Mouse (Mus musculus) kidney, postnatal 0 days (tissue): ENCODE measurements around the gene Rxfp2. TPM values are rescaled to one million over a fixed set of nuclear protein-coding genes. Genes with fewer than 3 reads are reported as not detected.

Experiments used
- ATAC-seq: fragments of 200-750 bp; cut with Nextera tagmentation; replicated peaks from 2 replicates; pipeline ENCODE4 v1.8.0; 2017; ENCODE audit warnings: low read depth, moderate number of reproducible peaks, moderate TSS enrichment, moderate library complexity; ENCODE audit not compliant: low FRiP score
- DNase-seq: peaks from one replicate; pipeline ENCODE4 v3.0.0-alpha.2; 2016; ENCODE audit warnings: low spot score
- H3K27ac ChIP-seq: fragments of 300-500 bp; sonication (generic); 2 replicates; pipeline ENCODE4 v1.5.1; 2014; ENCODE audit warnings: mild to moderate bottlenecking
- H3K27me3 ChIP-seq: fragments of 300-500 bp; sonication (generic); 2 replicates; pipeline ENCODE4 v1.6.1; 2014; ENCODE audit warnings: low read length, mixed read lengths; ENCODE audit not compliant: insufficient read depth
- H3K36me3 ChIP-seq: fragments of 300-500 bp; sonication (generic); 2 replicates; pipeline ENCODE4 v1.6.1; 2014; ENCODE audit warnings: low read length, mixed read lengths; ENCODE audit not compliant: insufficient read depth
- H3K4me1 ChIP-seq: fragments of 300-500 bp; sonication (generic); replicated peaks from 2 replicates; pipeline ENCODE4 v1.6.1; 2014; ENCODE audit warnings: antibody characterized with exemption, low read length, mixed read lengths; ENCODE audit not compliant: insufficient read depth
- H3K4me2 ChIP-seq: fragments of 300-500 bp; sonication (generic); 2 replicates; pipeline ENCODE4 v1.6.1; 2014; ENCODE audit warnings: mild to moderate bottlenecking, low read length, moderate library complexity, mixed read lengths
- H3K4me3 ChIP-seq: fragments of 300-500 bp; sonication (generic); replicated peaks from 2 replicates; pipeline ENCODE4 v1.5.1; 2014; ENCODE audit warnings: low read depth, low read length
- H3K9ac ChIP-seq: fragments of 300-500 bp; sonication (generic); 2 replicates; pipeline ENCODE4 v1.6.1; 2014; ENCODE audit warnings: low read depth, low read length
- H3K9me3 ChIP-seq: fragments of 300-500 bp; sonication (generic); replicated peaks from 2 replicates; pipeline ENCODE4 v1.6.1; 2016; ENCODE audit warnings: low read length, inconsistent platforms, mixed read lengths
- CTCF ChIP-seq: IDR thresholded peaks from 2 replicates; pipeline ENCODE4 v1.5.1; 2016; ENCODE audit warnings: antibody characterized with exemption, low read depth, mild to moderate bottlenecking, moderate library complexity
- WGBS: fragments of 180-500 bp; shearing (Covaris S2); extraction: QIAGEN DNeasy Blood & Tissue Kit; methylation state at CpG from one replicate; pipeline ENCODE4 v1.1.7; 2014; 5-methylcytosine and 5-hydroxymethylcytosine counted together
- polyA plus RNA-seq: library from polyadenylated mRNA; unstranded; fragments of >200 nt; fragmentation: Nextera tagmentation; extraction: Ambion mirVana; gene quantifications from 2 replicates; pipeline ENCODE4 v1.2.1, GENCODE M21; 2015

The Rxfp2 gene
- polyA plus RNA-seq, 1 experiment from 2014 or later, result 0.46 TPM

GRCm38 (mm10) chr5:150120676-150121075 is 102.2 kb downstream of the Rxfp2 start:
- Histone ChIP-seq H3K4me1 (no peaks in the 10 kb centered on the region), H3K4me3 (no peak overlapping the region), H3K9me3 (no peaks in the 10 kb centered on the region; the same call in 1 of the 2 replicates), H3K27ac (no peak overlapping the region), H3K4me2 (no peak overlapping the region), H3K9ac (no peak overlapping the region), H3K27me3 (no peaks in the 10 kb centered on the region), H3K36me3 (no peaks in the 10 kb centered on the region)
- ATAC-seq (no peak), DNase-seq (no peak)
- WGBS, result 93% methylated on average over 8 of the region's 8 CpGs
- no peak for TF ChIP-seq CTCF

- no peaks in the 10 kb centered on the region for H3K36me3 ChIP-seq
- H3K27me3 ChIP-seq, result no peaks in the 10 kb centered on the region
- H3K27ac ChIP-seq, result no peak overlapping the region
- H3K4me3 ChIP-seq, result no peak overlapping the region
- ATAC-seq (no peak), DNase-seq (no peak)
- TF ChIP-seq CTCF, result no peak
- no peak overlapping the region for H3K9ac ChIP-seq
- H3K4me2 ChIP-seq, result no peak overlapping the region
- H3K4me1 ChIP-seq, result no peaks in the 10 kb centered on the region
- no peaks in the 10 kb centered on the region; the same call in 1 of the 2 replicates for H3K9me3 ChIP-seq
- 80% methylated on average over 4 of the region's 4 CpGs for WGBS
Measured at GRCm38 (mm10) chr5:150122095-150122494, 103.6 kb downstream of the Rxfp2 start.

DNA sequence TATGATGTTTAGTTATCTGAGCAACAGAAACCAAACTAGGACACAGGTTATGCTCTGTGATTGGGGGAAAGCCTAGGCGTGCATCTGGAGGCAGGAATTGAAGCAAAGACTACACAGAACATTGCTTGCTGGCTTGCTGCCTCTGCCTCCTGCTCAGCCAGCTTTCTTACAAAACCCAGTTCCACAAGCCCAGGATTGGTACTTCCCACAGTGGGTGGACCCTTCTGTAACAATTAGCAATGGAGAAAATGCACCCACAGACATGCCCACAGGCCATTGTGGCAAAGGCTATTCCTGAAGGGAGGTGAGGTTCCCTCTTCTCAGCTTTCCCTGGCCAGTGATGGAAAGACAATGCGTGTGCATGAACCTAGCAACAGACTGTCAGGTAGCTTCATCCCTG is 104.1 kb downstream of the Rxfp2 start:
- Histone ChIP-seq H3K4me2 (no peak overlapping the region), H3K4me1 (no peaks in the 10 kb centered on the region), H3K9ac (no peak overlapping the region), H3K27ac (no peak overlapping the region), H3K9me3 (no peaks in the 10 kb centered on the region), H3K36me3 (no peaks in the 10 kb centered on the region), H3K27me3 (no peaks in the 10 kb centered on the region), H3K4me3 (no peak overlapping the region)
- DNase-seq (no peak), ATAC-seq (no peak)
- no peak for TF ChIP-seq CTCF
- WGBS, result 80% methylated on average over 2 of the region's 2 CpGs

DNA sequence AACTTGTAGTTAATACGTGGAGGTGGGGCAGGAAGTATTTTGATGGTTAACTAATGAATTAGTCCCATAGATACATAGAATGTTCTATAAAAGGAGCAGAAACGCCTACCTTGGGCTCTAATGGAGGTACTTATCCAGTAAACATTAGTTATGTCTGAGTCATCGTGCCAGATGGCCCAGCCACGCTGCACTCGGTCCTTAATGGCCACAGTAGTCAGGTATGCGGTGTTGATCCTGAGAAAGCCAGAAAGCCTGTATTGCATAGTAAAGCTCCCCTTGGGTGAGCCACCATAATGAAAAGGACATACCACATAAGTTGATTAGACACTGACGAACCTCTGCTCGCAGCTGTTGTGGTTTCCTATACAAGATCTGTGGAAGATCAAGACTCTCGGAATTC is 107.4 kb downstream of the Rxfp2 start:
- TF ChIP-seq CTCF, result no peak
- DNase-seq, result no peak
- H3K27ac ChIP-seq, result no peak overlapping the region
- H3K36me3 ChIP-seq, result no peaks in the 10 kb centered on the region
- no peak overlapping the region for H3K4me3 ChIP-seq
- no peak for ATAC-seq
- H3K9me3 ChIP-seq, result no peaks in the 10 kb centered on the region
- no peak overlapping the region for H3K4me2 ChIP-seq
- H3K4me1 ChIP-seq, result no peaks in the 10 kb centered on the region
- WGBS, result 80% methylated on average over 9 of the region's 9 CpGs
- no peak overlapping the region for H3K9ac ChIP-seq
- no peaks in the 10 kb centered on the region for H3K27me3 ChIP-seq

DNA sequence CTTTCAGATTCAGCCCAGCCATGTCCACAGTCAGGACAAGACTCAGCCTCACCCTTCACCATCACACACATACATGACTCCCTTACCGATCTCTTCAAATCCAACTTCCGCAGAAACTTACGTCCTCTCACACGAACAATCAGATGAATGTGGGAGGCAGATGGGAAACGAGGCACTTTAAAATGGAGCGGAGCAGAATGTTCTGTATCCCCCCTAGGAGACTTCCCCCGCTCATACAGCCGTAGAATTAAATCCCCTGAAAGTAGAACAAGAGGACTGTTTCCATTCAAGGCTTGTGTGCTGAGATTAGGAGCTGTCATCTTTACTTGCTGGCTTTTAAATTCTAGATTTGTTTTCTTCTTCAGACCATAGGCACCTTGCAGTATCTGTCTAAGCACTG is 110.0 kb downstream of the Rxfp2 start:
- 85% methylated on average over 8 of the region's 8 CpGs for WGBS
- ATAC-seq, result no peak
- no peak overlapping the region for H3K27ac ChIP-seq

GRCm38 (mm10) chr5:150130144-150130543 is 111.7 kb downstream of the Rxfp2 start:
- Histone ChIP-seq H3K4me2 (no peak overlapping the region), H3K27ac (no peak overlapping the region), H3K4me1 (no peaks in the 10 kb centered on the region), H3K9me3 (no peaks in the 10 kb centered on the region), H3K27me3 (no peaks in the 10 kb centered on the region), H3K4me3 (no peak overlapping the region), H3K9ac (no peak overlapping the region), H3K36me3 (no peaks in the 10 kb centered on the region)
- WGBS, result 81% methylated on average over 7 of the region's 7 CpGs
- DNase-seq, result no peak
- TF ChIP-seq CTCF, result no peak
- ATAC-seq, result no peak

More for the DNA sequence above, 110.0 kb downstream of the Rxfp2 start:
- DNase-seq, result no peak
- Histone ChIP-seq H3K4me3 (no peak overlapping the region), H3K4me1 (no peaks in the 10 kb centered on the region), H3K27me3 (no peaks in the 10 kb centered on the region), H3K4me2 (no peak overlapping the region), H3K9ac (no peak overlapping the region), H3K9me3 (no peaks in the 10 kb centered on the region), H3K36me3 (no peaks in the 10 kb centered on the region)
- no peak for TF ChIP-seq CTCF

DNA sequence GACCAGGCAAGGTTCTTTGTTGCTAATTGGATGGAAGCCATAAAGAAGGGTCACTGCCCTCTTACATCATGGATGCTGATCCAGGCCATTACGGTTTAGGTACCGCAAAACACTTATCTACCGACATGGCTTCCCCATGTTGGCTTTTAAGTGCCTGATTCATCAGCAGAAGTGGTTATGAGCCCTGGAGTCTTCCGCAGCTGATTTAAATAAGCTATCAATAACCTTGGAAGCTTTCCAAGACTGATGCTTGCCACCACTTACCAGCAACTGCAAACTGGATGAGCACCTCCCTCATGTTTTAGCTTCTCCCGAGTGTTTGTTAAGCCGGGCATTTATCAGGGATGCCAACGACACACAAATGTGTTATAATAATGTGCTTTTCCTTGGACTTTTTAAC is 112.7 kb downstream of the Rxfp2 start:
- no peak overlapping the region for H3K4me3 ChIP-seq
- H3K36me3 ChIP-seq, result no peaks in the 10 kb centered on the region
- TF ChIP-seq CTCF, result no peak
- ATAC-seq, result no peak
- H3K4me2 ChIP-seq, result no peak overlapping the region
- no peak for DNase-seq
- H3K27ac ChIP-seq, result no peak overlapping the region
- no peaks in the 10 kb centered on the region for H3K27me3 ChIP-seq
- no peaks in the 10 kb centered on the region for H3K9me3 ChIP-seq
- 88% methylated on average over 7 of the region's 7 CpGs for whole genome bisulfite sequencing
- H3K4me1 ChIP-seq, result no peaks in the 10 kb centered on the region
- no peak overlapping the region for H3K9ac ChIP-seq

Other genes starting within 250 kb of the Rxfp2 start
- gene Fry, start 100.0 kb downstream of the Rxfp2 start, polyA plus RNA-seq, result 8.5 and 9.6 TPM in 2 replicates